Mouse (Mus musculus): ENCODE data around the gene Hmcn2. TPM values are rescaled to one million over a fixed set of nuclear protein-coding genes. Genes with fewer than 3 reads are reported as not detected.

Hmcn2 gene
- polyA plus RNA-seq, 2 experiments = 0.23 to 0.70 TPM

DNA sequence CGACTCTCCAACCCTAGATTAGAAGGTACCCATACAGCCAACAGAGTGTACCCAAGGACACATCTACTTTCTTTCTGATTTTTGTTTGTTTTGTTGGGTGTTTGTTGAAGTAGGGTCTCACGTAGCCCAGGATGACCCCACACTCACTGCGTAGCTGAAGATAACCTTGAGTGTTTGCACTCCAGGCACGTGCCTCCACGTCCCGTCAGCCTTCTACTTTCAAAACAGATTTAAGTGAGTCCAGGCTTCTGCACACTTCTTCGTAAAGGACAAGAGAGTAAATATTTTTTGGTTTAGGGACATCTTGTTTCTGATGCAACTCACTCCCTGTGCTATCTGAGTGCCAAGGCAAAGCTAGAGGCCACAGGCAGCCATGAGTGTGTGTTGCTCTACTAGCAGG lies 149.0 kb downstream of the Hmcn2 start:
- DNase-seq (ENCODE audit: low spot score) = no peak
- Histone ChIP-seq H3K9ac (ENCODE audit: low read depth, low read length, severe bottlenecking) (no peak overlapping the region), H3K36me3 (ENCODE audit: control insufficient read depth, insufficient read depth, low read length) (no peaks in the 10 kb centered on the region), H3K4me1 (ENCODE audit: control insufficient read depth, insufficient read depth, low read length) (0 out of 2 replicates have a peak, but pooled peaks cover 3% of the 10 kb centered on the region), H3K4me2 (replicated peaks; ENCODE audit: low read depth, low read length, severe bottlenecking) (no peak overlapping the region), H3K4me3 (replicated peaks; ENCODE audit: low read length) (no peak overlapping the region), H3K27ac (replicated peaks; ENCODE audit: low read depth, low read length) (no peak overlapping the region), H3K27me3 (ENCODE audit: control insufficient read depth, insufficient read depth, low read length) (peaks cover 25% of the 10 kb centered on the region; the same call in 1 of the 2 replicates), H3K9me3 (ENCODE audit: control insufficient read depth, low read length) (no peaks in the 10 kb centered on the region)
- WGBS = 88% methylated on average over 7 of the region's 7 CpGs
- ATAC-seq (ENCODE audit: low FRiP score, low read depth) = no peak
- no peak for TF ChIP-seq POLR2A (IDR thresholded peaks at IDR 0.05; ENCODE audit: borderline replicate concordance, extremely low read depth, insufficient read depth, insufficient read length)

DNA sequence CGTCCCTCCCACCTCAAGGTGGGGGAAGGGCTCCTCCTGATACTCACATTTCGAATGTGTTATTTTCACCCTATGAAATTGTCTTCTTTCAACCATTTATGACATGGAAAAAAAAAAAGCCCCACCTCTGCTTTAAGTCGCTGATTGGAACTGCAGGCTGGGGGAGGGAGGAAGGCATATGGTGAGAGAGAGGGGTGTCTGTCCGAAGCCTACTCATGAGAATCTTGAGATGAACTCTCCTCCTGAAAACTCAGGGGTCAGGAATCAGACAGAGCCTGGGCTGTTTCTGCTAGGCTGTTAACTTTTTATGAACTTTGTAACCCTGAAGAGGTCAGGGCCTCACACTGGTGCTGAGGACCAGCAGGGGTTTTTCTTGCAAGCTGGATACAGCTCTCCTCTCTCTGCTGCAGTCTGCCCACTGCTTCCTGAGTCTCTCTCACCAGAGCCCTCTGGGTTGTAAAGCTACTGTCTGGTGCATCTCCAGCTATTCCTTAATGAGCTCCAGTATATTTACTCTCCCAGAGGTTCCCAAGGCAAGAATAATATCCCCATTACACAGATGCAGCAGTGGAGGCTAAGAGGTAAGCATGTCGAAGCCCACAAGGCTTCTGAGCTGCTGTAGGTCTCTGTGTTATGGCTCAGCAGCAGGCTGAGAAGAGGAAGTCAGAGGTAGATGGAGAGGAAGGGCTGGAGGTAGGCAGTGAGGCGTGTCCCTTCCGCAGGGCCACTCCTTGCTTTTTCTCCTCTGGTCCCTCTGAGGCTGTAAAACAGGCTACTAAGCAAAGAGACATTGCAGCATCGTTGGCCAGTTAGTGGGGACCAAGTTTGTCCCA lies 149.7 kb downstream of the Hmcn2 start:
- Histone ChIP-seq H3K4me3 (replicated peaks; ENCODE audit: low read length) (no peak overlapping the region), H3K27ac (replicated peaks; ENCODE audit: low read depth, low read length) (no peak overlapping the region), H3K27me3 (ENCODE audit: control insufficient read depth, insufficient read depth, low read length) (peaks cover 22% of the 10 kb centered on the region; the same call in 1 of the 2 replicates), H3K4me2 (replicated peaks; ENCODE audit: low read depth, low read length, severe bottlenecking) (no peak overlapping the region), H3K9ac (ENCODE audit: low read depth, low read length, severe bottlenecking) (no peak overlapping the region), H3K36me3 (ENCODE audit: control insufficient read depth, insufficient read depth, low read length) (no peaks in the 10 kb centered on the region), H3K4me1 (ENCODE audit: control insufficient read depth, insufficient read depth, low read length) (0 out of 2 replicates have a peak, but pooled peaks cover 3% of the 10 kb centered on the region), H3K9me3 (ENCODE audit: control insufficient read depth, low read length) (no peaks in the 10 kb centered on the region)
- TF ChIP-seq POLR2A (IDR thresholded peaks at IDR 0.05; ENCODE audit: borderline replicate concordance, extremely low read depth, insufficient read depth, insufficient read length) = no peak
- DNase-seq (ENCODE audit: low spot score) = no peak
- WGBS = 39% methylated on average over 8 of the region's 8 CpGs
- ATAC-seq (ENCODE audit: low FRiP score, low read depth) = no peak

DNA sequence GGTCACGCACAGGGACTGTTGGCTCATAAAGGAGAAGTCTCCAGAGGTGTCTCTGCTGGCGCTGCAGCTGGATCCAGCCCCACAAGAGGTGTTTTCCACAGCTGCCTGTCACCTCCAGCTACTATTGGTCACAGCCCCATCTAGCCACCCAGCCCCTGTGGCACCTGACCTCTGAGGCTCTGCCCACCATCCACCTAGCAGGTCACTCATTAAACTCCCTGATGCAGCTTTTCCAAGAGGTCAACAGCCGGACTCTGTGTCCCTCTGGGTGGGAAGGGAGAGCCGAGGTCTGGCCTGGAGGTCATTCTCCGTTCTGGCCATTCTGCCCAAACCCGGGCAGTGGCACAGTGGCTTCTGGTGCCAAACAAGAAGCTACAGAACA lies 150.3 kb downstream of the Hmcn2 start:
- no peak for TF ChIP-seq POLR2A (IDR thresholded peaks at IDR 0.05; ENCODE audit: borderline replicate concordance, extremely low read depth, insufficient read depth, insufficient read length)
- H3K4me3 ChIP-seq (replicated peaks; ENCODE audit: low read length) = no peak overlapping the region
- H3K27me3 ChIP-seq (ENCODE audit: control insufficient read depth, insufficient read depth, low read length) = peaks cover 17% of the 10 kb centered on the region; the same call in 1 of the 2 replicates
- ATAC-seq (ENCODE audit: low FRiP score, low read depth) (no peak), DNase-seq (ENCODE audit: low spot score) (no peak)
- no peak overlapping the region for H3K4me2 ChIP-seq (replicated peaks; ENCODE audit: low read depth, low read length, severe bottlenecking)
- 66% methylated on average over 6 of the region's 6 CpGs for WGBS
- H3K9ac ChIP-seq (ENCODE audit: low read depth, low read length, severe bottlenecking) = no peak overlapping the region
- H3K36me3 ChIP-seq (ENCODE audit: control insufficient read depth, insufficient read depth, low read length) = no peaks in the 10 kb centered on the region
- no peaks in the 10 kb centered on the region for H3K9me3 ChIP-seq (ENCODE audit: control insufficient read depth, low read length)
- no peak overlapping the region for H3K27ac ChIP-seq (replicated peaks; ENCODE audit: low read depth, low read length)
- H3K4me1 ChIP-seq (ENCODE audit: control insufficient read depth, insufficient read depth, low read length) = peaks cover 7% of the 10 kb centered on the region; the same call in 1 of the 2 replicates

DNA sequence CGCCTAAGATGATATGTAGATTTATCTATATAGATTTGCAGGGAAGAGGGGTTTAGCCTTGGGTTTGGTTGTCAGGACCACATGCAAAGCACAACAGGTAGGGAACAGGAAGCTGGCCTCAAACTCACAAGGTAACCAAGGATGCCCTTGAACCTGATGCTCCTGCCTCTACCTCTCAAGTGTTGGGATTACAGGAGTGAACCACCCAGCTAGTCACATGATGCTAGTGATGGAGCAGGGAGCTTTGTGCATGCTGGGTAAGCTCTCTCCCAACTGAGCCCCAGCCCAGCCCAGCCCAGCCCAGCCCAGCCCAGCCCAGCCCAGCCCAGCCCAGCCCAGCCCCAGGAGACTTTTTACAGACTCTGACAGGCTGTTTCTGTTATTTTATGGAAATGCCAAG lies 153.2 kb downstream of the Hmcn2 start:
- Histone ChIP-seq H3K4me1 (ENCODE audit: control insufficient read depth, insufficient read depth, low read length) (peaks cover 17% of the 10 kb centered on the region; the same call in 1 of the 2 replicates), H3K4me2 (replicated peaks; ENCODE audit: low read depth, low read length, severe bottlenecking) (no peak overlapping the region), H3K27ac (replicated peaks; ENCODE audit: low read depth, low read length) (no peak overlapping the region), H3K4me3 (replicated peaks; ENCODE audit: low read length) (no peak overlapping the region), H3K27me3 (ENCODE audit: control insufficient read depth, insufficient read depth, low read length) (peaks cover 11% of the 10 kb centered on the region; the same call in 1 of the 2 replicates), H3K9me3 (ENCODE audit: control insufficient read depth, low read length) (no peaks in the 10 kb centered on the region), H3K9ac (ENCODE audit: low read depth, low read length, severe bottlenecking) (no peak overlapping the region), H3K36me3 (ENCODE audit: control insufficient read depth, insufficient read depth, low read length) (no peaks in the 10 kb centered on the region)
- WGBS = 71% methylated on average over 1 of the region's 1 CpGs
- TF ChIP-seq POLR2A (IDR thresholded peaks at IDR 0.05; ENCODE audit: borderline replicate concordance, extremely low read depth, insufficient read depth, insufficient read length) = no peak
- no peak for ATAC-seq (ENCODE audit: low FRiP score, low read depth)
- DNase-seq (ENCODE audit: low spot score) = no peak

DNA sequence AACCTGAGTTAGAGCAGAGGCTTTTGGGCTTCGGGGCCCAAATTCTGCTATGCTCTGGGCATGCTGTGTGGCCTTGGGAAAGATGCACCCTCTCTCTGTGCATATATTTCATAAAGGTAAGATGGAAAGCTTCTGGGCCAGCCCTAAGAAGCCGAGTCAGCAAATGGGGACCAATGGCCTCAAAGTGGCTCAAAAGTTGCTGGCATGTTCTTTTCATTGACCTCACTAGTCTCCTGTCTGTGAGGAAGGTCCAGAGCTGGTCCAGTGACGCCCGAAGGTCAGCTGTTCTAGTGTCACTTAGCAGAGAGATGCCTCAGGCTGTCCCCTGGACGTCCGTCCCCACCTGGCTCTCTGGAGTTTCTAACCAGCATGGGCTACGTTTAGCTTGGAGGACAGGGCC lies 154.6 kb downstream of the Hmcn2 start:
- H3K4me1 ChIP-seq (ENCODE audit: control insufficient read depth, insufficient read depth, low read length) = peaks cover 17% of the 10 kb centered on the region; the same call in 1 of the 2 replicates
- WGBS = 77% methylated on average over 7 of the region's 7 CpGs
- no peak overlapping the region for H3K27ac ChIP-seq (replicated peaks; ENCODE audit: low read depth, low read length)
- no peak overlapping the region for H3K9ac ChIP-seq (ENCODE audit: low read depth, low read length, severe bottlenecking)
- no peak for ATAC-seq (ENCODE audit: low FRiP score, low read depth)
- no peaks in the 10 kb centered on the region for H3K9me3 ChIP-seq (ENCODE audit: control insufficient read depth, low read length)
- H3K4me2 ChIP-seq (replicated peaks; ENCODE audit: low read depth, low read length, severe bottlenecking) = no peak overlapping the region
- H3K36me3 ChIP-seq (ENCODE audit: control insufficient read depth, insufficient read depth, low read length) = no peaks in the 10 kb centered on the region
- TF ChIP-seq POLR2A (IDR thresholded peaks at IDR 0.05; ENCODE audit: borderline replicate concordance, extremely low read depth, insufficient read depth, insufficient read length) = no peak
- peaks cover 11% of the 10 kb centered on the region; the same call in 1 of the 2 replicates for H3K27me3 ChIP-seq (ENCODE audit: control insufficient read depth, insufficient read depth, low read length)
- no peak for DNase-seq (ENCODE audit: low spot score)
- no peak overlapping the region for H3K4me3 ChIP-seq (replicated peaks; ENCODE audit: low read length)

Measured in limb, embryonic 14.5 days (tissue).